Mouse (Mus musculus) heart, embryonic 11.5 days (tissue): ENCODE results near the gene Fosl1. TPM values are rescaled to one million over a fixed set of nuclear protein-coding genes. Genes with fewer than 3 reads are reported as not detected.
"Not testable (repeated sequence)": the region's sequence is repeated elsewhere in the genome, so short reads cannot be mapped to it uniquely, and the experiment has no call there.

Experiments used
- ATAC-seq: fragments of 200-750 bp; cut with Nextera tagmentation; replicated peaks from 2 replicates; pipeline ENCODE4 v1.8.0; 2017; ENCODE audit warnings: moderate library complexity; ENCODE audit not compliant: insufficient number of reproducible peaks, low FRiP score, low TSS enrichment
- H3K27ac ChIP-seq: fragments of 300-500 bp; sonication (generic); 2 replicates; pipeline ENCODE4 v1.5.1; 2014; ENCODE audit warnings: mild to moderate bottlenecking, low read depth, low read length
- H3K27me3 ChIP-seq: fragments of 300-500 bp; sonication (generic); 2 replicates; pipeline ENCODE4 v1.6.1; 2014; ENCODE audit warnings: mild to moderate bottlenecking, low read length, mixed read lengths; ENCODE audit not compliant: control insufficient read depth, insufficient read depth
- H3K36me3 ChIP-seq: fragments of 300-500 bp; sonication (generic); 2 replicates; pipeline ENCODE4 v1.6.1; 2014; ENCODE audit warnings: mild to moderate bottlenecking, low read length, moderate library complexity, mixed read lengths; ENCODE audit not compliant: control insufficient read depth, insufficient read depth
- H3K4me1 ChIP-seq: fragments of 300-500 bp; sonication (generic); 2 replicates; pipeline ENCODE4 v1.6.1; 2014; ENCODE audit warnings: low read length; ENCODE audit not compliant: control insufficient read depth, insufficient read depth
- H3K4me2 ChIP-seq: fragments of 300-500 bp; sonication (generic); 2 replicates; pipeline ENCODE4 v1.6.1; 2014; ENCODE audit warnings: mild to moderate bottlenecking, moderate library complexity
- H3K4me3 ChIP-seq: fragments of 300-500 bp; sonication (generic); 2 replicates; pipeline ENCODE4 v1.5.1; 2014; ENCODE audit warnings: low read depth, low read length
- H3K9ac ChIP-seq: fragments of 300-500 bp; sonication (generic); 2 replicates; pipeline ENCODE4 v1.6.1; 2014; ENCODE audit warnings: mild to moderate bottlenecking, low read depth, low read length, moderate library complexity
- H3K9me3 ChIP-seq: fragments of 300-500 bp; sonication (generic); replicated peaks from 2 replicates; pipeline ENCODE4 v1.6.1; 2016; ENCODE audit warnings: low read length; ENCODE audit not compliant: control insufficient read depth
- WGBS: fragments of 180-500 bp; shearing (Covaris S2); extraction: QIAGEN DNeasy Blood & Tissue Kit; methylation state at CpG from one replicate; pipeline ENCODE4 v1.1.7; 2014; ENCODE audit not compliant: insufficient replicate concordance; 5-methylcytosine and 5-hydroxymethylcytosine counted together
- polyA plus RNA-seq: library from polyadenylated mRNA; unstranded; fragments of >200 nt; fragmentation: Nextera tagmentation; extraction: Ambion mirVana; gene quantifications from 2 replicates; pipeline ENCODE4 v1.2.1, GENCODE M21; 2014

The Fosl1 gene
- not detected in 2 replicates for polyA plus RNA-seq

DNA sequence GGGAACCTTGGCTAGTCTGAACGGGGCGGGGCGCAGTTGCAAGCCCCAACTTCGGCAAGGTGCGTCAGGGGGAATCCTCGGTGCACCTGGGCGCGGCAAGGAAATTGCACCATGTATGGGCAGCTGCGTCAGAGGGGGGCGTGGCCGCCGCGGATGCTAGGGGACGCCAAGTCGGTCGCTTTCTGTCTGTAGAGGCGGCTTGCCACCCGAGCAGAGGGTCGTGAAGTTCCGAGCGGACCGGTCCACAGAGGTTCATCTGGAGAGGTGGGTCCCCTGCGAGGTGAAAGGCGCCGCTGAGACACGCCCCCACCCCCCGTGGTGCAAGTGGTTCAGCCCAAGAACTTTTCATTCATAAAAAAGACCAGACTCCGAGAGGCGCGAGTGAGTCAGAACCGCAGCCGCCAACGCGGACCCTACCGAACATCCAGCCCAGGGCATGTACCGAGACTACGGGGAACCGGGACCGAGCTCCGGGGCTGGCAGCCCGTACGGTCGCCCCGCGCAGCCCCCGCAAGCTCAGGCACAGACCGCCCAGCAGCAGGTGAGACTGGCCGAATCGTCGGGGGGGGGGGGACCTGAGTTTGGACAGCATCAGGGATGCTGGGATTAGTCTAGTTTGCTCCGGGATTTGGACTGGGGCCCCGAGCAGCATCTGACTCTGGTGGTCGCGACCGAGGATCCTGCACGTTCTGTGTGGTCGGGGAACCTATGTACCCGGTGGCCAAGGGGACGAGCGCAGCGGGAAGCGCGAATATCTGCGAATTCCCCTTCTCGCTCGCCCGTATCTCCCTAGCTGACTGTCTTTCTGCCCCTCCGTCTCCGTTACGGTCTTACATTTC, at the start of gene Fosl1:
Gene Fosl1 (plus strand): TSS at position 33 of the 839 bp plus-strand sequence.
- Histone ChIP-seq H3K36me3 (no peaks in the 10 kb centered on the region), H3K27me3 (peaks cover 53% of the 10 kb centered on the region), H3K4me3 (peak within 1 kb of the TSS; percentile 57), H3K4me2 (peak within 1 kb of the TSS; percentile 92), H3K9ac (peak within 1 kb of the TSS; percentile 50), H3K4me1 (peaks cover 21% of the 10 kb centered on the region), H3K27ac (no peak within 1 kb of the TSS), H3K9me3 (no peaks in the 10 kb centered on the region)
- ATAC-seq: peak; percentile 53; the same call in 1 of the 2 replicates
- whole genome bisulfite sequencing: 1% methylated on average over 66 of the region's 70 CpGs

DNA sequence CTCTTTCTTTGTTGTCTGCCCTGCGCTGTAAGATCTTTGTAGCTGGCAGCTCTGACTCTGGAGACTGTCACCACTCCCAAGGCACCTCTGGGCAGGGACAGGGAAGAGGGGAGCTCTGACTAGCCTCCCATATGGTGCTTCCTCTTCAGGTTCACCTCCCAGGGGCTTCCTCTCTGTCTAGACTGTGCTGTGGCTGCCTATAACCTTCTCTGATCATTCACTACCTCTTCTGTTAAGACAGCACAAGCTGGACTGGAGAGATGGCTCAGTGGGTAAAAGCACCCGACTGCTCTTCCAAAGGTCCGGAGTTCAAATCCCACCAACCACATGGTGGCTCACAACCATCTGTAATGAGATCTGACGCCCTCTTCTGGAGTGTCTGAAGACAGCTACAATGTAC, 46.3 kb upstream of the Fosl1 start:
- not testable (repeated sequence) for H3K27me3 ChIP-seq, ATAC-seq, H3K4me2 ChIP-seq, H3K4me3 ChIP-seq, H3K9ac ChIP-seq, H3K9me3 ChIP-seq, H3K4me1 ChIP-seq, H3K36me3 ChIP-seq
- H3K27ac ChIP-seq: 0 out of 2 replicates have a peak overlapping the region, but pooled peaks have one; percentile 3
- WGBS: 58% methylated on average over 4 of the region's 4 CpGs

DNA sequence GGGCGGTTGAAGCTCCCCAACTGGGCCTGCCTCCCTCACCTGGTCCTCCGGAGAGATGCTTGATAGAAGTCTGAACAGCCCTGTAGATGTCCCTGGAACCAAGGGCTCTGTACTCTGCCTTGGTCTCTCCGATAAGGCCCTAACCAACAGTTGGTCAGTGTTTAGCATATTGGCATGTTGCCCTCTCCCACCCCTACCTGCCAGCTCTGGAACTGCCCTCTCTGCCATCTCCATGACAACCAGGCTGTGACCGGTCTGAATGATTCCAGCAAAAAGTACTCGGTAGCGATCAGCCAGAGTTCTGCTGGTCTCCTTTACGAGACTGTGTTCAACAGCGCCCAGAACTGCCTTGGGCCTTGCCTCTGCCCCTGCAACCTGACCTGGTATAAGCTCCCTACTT, 45.1 kb upstream of the Fosl1 start, which contains the start of gene Tsga10ip:
Gene Tsga10ip (minus strand): TSS at position 234 of the 400 bp plus-strand sequence.
- WGBS: 80% methylated on average over 8 of the region's 8 CpGs
- H3K9ac ChIP-seq: no peak within 1 kb of the TSS
- H3K27ac ChIP-seq: no peak within 1 kb of the TSS
- no peaks in the 10 kb centered on the region for H3K4me1 ChIP-seq
- H3K4me2 ChIP-seq: no peak within 1 kb of the TSS
- H3K9me3 ChIP-seq: no peaks in the 10 kb centered on the region
- H3K4me3 ChIP-seq: no peak within 1 kb of the TSS
- no peaks in the 10 kb centered on the region for H3K36me3 ChIP-seq
- H3K27me3 ChIP-seq: no peaks in the 10 kb centered on the region
- ATAC-seq: no peak

DNA sequence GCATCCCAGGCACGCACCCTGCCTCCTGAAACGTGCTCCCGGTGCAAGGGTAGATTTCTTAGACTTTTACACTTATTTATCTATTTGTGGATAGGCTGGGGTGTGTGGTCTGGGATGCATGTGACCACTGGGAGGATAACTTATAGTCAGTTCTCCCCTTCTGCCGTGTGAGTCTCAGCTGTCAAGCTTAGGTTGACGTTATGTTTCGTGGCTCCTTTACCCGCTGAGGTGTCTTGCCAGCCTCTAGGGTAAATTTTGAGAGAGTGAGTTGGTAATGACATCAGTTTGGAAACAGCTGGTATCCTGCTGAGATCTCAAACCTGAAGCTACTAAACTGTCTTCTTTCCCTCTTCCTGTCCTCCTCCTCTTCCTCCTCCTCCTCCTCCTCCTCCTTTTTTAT, 41.4 kb upstream of the Fosl1 start:
- peak overlapping the region; percentile 59; the same call in 1 of the 2 replicates for H3K9ac ChIP-seq
- H3K4me2 ChIP-seq: peak overlapping the region; percentile 59
- H3K4me3 ChIP-seq: peak overlapping the region; percentile 40
- no peaks in the 10 kb centered on the region for H3K36me3 ChIP-seq
- H3K9me3 ChIP-seq: no peaks in the 10 kb centered on the region
- peaks cover 7% of the 10 kb centered on the region; the same call in 1 of the 2 replicates for H3K4me1 ChIP-seq
- no peaks in the 10 kb centered on the region for H3K27me3 ChIP-seq
- WGBS: 30% methylated on average over 7 of the region's 7 CpGs
- peak overlapping the region; percentile 36; the same call in 1 of the 2 replicates for H3K27ac ChIP-seq
- ATAC-seq: no peak

DNA sequence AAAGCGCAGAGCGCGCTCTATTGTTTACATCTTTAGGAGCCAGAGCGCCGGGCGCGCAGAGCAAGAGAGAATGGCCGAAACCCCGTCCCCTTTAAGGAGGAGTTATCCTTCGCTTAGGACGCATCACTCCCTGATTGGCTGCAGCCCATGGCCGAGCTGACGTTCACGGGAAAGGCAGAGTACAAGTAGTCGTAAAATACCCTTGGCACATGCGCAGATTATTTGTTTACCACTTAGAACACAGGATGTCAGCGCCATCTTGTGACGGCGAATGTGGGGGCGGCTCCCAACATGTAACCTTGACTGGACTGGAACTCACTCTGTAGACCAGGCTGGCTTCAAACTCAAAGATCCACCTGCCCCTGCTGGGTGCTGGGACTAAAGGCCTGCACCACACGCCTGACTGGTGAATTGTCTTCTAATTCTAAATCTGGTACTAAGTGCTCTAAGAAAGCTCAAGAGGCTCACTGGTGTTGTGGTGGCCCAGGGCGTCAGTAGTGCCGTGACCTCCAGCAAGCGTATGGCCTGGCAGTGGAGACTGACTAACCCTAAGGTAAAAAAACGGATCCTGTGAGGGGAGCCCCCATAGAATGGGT, 40.7 kb upstream of the Fosl1 start:
- not testable (repeated sequence) for H3K4me1 ChIP-seq, H3K27me3 ChIP-seq, H3K36me3 ChIP-seq, H3K9me3 ChIP-seq
- Histone ChIP-seq H3K27ac (peak overlapping the region; percentile 96), H3K4me3 (peak overlapping the region; percentile 68), H3K4me2 (peak overlapping the region; percentile 77), H3K9ac (peak overlapping the region; percentile 90)
- ATAC-seq: peak; percentile 68
- WGBS: 7% methylated on average over 21 of the region's 25 CpGs

DNA sequence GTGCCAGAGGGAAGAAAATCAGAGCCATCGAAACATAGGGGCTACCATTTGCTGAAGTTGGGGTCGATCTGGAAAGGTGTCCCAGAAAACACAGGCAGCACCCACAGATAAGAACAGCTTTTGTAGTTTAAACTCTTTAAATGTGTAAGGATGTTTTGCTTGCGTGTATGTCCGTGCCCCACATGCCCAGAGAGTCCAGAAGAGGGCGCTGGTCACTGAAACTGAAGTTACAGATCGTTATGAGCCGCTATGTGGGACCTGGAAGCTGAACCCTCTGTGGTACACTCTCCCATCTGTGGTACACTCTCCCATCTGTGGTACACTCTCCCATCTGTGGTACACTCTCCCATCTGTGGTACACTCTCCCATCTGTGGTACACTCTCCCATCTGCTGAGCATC, 40.2 kb upstream of the Fosl1 start:
- peak overlapping the region; percentile 68 for H3K4me3 ChIP-seq
- peak overlapping the region; percentile 90 for H3K9ac ChIP-seq
- H3K27ac ChIP-seq: peak overlapping the region; percentile 96
- no peaks in the 10 kb centered on the region for H3K9me3 ChIP-seq
- no peaks in the 10 kb centered on the region for H3K27me3 ChIP-seq
- peaks cover 7% of the 10 kb centered on the region; the same call in 1 of the 2 replicates for H3K4me1 ChIP-seq
- 19% methylated on average over 7 of the region's 7 CpGs for WGBS
- no peaks in the 10 kb centered on the region for H3K36me3 ChIP-seq
- peak overlapping the region; percentile 77 for H3K4me2 ChIP-seq
- ATAC-seq: peak; percentile 62

DNA sequence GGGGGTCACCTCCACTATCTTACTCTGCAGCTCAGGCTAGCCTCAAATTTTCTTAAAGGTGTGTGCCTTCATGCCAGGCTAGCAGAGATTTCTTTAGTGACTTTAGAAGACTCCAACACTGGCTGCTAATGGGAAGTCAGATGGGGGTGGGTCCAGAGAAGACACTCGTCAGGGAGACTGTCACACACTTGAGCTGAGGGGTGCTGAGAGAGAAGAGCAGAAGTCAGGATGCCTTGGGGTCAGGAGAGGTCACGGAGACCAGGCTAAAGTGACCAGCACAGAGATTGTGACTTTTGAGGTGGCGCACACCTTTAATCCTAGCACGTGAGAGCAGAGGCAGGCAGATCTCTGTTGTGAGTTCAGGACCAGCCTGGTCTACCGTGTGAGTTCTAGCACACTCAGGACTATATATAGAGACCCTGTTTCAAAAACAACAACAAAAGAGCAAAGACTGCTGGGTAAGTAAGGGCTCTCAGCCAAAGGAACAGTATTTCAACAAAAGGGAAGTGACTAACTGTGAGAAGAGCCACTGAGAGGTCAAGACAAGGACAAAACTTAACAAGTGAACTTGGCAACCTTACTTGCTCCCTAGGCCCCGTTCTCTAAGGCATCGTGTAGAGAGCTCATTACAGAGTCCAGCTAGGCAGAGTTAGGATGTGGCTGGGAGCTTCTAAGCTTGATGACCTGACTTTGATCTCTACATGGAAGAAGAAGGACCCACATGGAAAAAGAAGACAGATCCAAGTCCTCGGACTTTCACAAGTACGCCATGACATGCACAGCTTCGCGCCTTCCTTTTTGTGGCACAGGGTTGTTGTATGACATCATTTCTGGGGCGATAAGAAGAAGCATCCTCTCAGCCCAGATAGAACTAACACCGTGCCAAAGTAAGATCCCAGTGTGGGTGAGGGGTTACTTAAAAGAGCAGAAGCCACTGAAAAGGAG, 39.0 kb upstream of the Fosl1 start:
- Histone ChIP-seq H3K4me3 (no peak overlapping the region), H3K9ac (no peak overlapping the region)
- WGBS: 82% methylated on average over 13 of the region's 13 CpGs

DNA sequence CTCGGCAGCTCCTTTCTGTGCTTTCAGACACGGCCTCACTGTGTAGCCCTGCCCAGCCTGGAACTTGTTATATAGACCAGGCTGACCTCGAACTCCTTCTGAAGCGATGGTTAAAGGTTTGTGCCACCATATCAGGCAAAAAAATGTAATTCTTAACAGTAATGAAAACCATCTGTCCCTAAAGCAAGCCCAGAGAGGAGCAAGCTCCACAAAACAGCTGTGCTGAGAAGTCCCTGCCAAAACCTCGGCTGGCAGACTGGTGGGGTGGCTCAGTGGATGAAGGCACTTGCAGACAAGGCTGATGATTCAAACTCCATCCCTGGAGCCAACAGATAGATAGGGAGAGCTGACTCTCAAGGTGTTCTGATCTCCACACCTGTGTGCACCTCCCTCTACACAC, 38.3 kb upstream of the Fosl1 start:
- H3K27ac ChIP-seq: 0 out of 2 replicates have a peak overlapping the region, but pooled peaks have one; percentile 7
- no peaks in the 10 kb centered on the region for H3K27me3 ChIP-seq
- no peak overlapping the region for H3K4me2 ChIP-seq
- WGBS: 83% methylated on average over 5 of the region's 5 CpGs
- H3K36me3 ChIP-seq: no peaks in the 10 kb centered on the region
- ATAC-seq: no peak
- H3K9me3 ChIP-seq: no peaks in the 10 kb centered on the region
- no peak overlapping the region for H3K4me3 ChIP-seq
- peaks cover 7% of the 10 kb centered on the region; the same call in 1 of the 2 replicates for H3K4me1 ChIP-seq
- no peak overlapping the region for H3K9ac ChIP-seq

More for the DNA sequence above, 39.0 kb upstream of the Fosl1 start:
- Histone ChIP-seq H3K36me3 (no peaks in the 10 kb centered on the region), H3K9me3 (no peaks in the 10 kb centered on the region), H3K27me3 (no peaks in the 10 kb centered on the region), H3K4me1 (peaks cover 7% of the 10 kb centered on the region; the same call in 1 of the 2 replicates), H3K4me2 (peak overlapping the region; percentile 77), H3K27ac (peak overlapping the region; percentile 7; the same call in 1 of the 2 replicates)
- ATAC-seq: no peak
